Mouse (Mus musculus) frontal cortex, adult 2 months (tissue): ENCODE results near the gene Csf2ra. TPM values are rescaled to one million over a fixed set of nuclear protein-coding genes. Genes with fewer than 3 reads are reported as not detected.
"Not testable (repeated sequence)": the region's sequence is repeated elsewhere in the genome, so short reads cannot be mapped to it uniquely, and the experiment has no call there.

ENCODE experiments used
- DNase-seq, 2 experiments: peaks; one replicate each; pipeline ENCODE4 v3.0.0; 2022; ENCODE audit warnings: low spot score in 1 of 2; ENCODE audit errors: extremely low spot score in 1 of 2
- polyA plus RNA-seq: library from polyadenylated mRNA; depleted of rRNA; stranded (reverse); fragments of >200 nt; gene quantifications from 2 replicates; pipeline ENCODE4 v1.2.3, GENCODE M21; 2012; rRNA removed

The Csf2ra gene
- 178 and 209 TPM in 2 replicates for polyA plus RNA-seq

- DNase-seq, result peak; percentile 6 to 19
Observed at GRCm38 (mm10) chr19:61227941-61228701, at the start of gene Csf2ra. Gene Csf2ra, minus strand, starts transcription at chr19:61228429.

- DNase-seq, result no peak
Observed at GRCm38 (mm10) chr19:61275446-61275845, 47.2 kb upstream of the Csf2ra start.

- DNase-seq, result not testable (repeated sequence)
Observed at GRCm38 (mm10) chr19:61269141-61269540, 40.9 kb upstream of the Csf2ra start.

GRCm38 (mm10) chr19:61267141-61267540 is 38.9 kb upstream of the Csf2ra start:
- DNase-seq, result no peak

GRCm38 (mm10) chr19:61266651-61267050 is 38.4 kb upstream of the Csf2ra start:
- DNase-seq, result peak in 1 of 2 experiments; percentile 7

GRCm38 (mm10) chr19:61266246-61266615 is 38.0 kb upstream of the Csf2ra start:
- peak in 1 of 2 experiments; percentile 32 for DNase-seq

GRCm38 (mm10) chr19:61265349-61266245 is 37.4 kb upstream of the Csf2ra start:
- DNase-seq, result peak; percentile 29 to 72

- DNase-seq, result no peak
Observed at GRCm38 (mm10) chr19:61264933-61265332, 36.7 kb upstream of the Csf2ra start.

GRCm38 (mm10) chr19:61264227-61264626 is 36.0 kb upstream of the Csf2ra start:
- no peak for DNase-seq

GRCm38 (mm10) chr19:61261241-61261640 is 33.0 kb upstream of the Csf2ra start:
- DNase-seq, result no peak

GRCm38 (mm10) chr19:61257733-61258132 is 29.5 kb upstream of the Csf2ra start:
- DNase-seq, result no peak

- DNase-seq, result no peak
Observed at GRCm38 (mm10) chr19:61256166-61256887, 28.1 kb upstream of the Csf2ra start.

- not testable (repeated sequence) for DNase-seq
Observed at GRCm38 (mm10) chr19:61247334-61247733, 19.1 kb upstream of the Csf2ra start.

GRCm38 (mm10) chr19:61244721-61245436 is 16.6 kb upstream of the Csf2ra start:
- no peak for DNase-seq

- no peak for DNase-seq
Observed at GRCm38 (mm10) chr19:61237967-61238366, 9.7 kb upstream of the Csf2ra start.

- no peak for DNase-seq
Observed at GRCm38 (mm10) chr19:61234532-61234931, 6.3 kb upstream of the Csf2ra start.

- DNase-seq, result peak; percentile 87 to 90
Observed at GRCm38 (mm10) chr19:61226928-61227854, 1.0 kb downstream of the Csf2ra start.

- peak in 1 of 2 experiments; percentile 79 for DNase-seq
Observed at GRCm38 (mm10) chr19:61226401-61226927, 1.8 kb downstream of the Csf2ra start.
